Mouse (Mus musculus): ENCODE measurements around the gene Fnbp4.

DNA sequence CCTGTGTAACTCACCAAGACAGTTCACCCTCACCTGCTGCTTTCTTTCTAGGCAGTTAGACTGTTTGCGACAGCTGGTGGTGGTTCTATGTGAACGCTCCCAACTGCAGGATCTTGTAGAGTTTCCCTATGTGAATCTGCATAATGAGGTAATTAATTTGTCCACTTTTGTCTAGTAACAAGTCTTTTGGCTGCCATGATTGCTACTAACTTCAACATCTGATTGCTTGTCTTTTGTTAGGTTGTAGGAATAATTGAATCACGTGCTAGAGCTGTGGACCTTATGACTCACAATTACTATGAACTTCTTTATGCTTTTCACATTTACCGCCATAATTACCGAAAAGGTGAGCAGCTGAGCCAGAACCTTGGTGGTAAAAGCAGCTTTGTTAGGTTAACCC is 27.2 kb upstream of the Fnbp4 start:
- TF ChIP-seq CTCF (conservative IDR thresholded peaks at IDR 0.05; ENCODE audit: low read length) (no peak), NANOG (IDR thresholded peaks at IDR 0.05; ENCODE audit: borderline replicate concordance, low read length) (no peak), POU5F1 (IDR thresholded peaks at IDR 0.05; ENCODE audit: borderline replicate concordance, low read length) (no peak)
